Mouse (Mus musculus): Measurements from ENCODE around the gene Rps27rt. TPM values are rescaled to one million over a fixed set of nuclear protein-coding genes. Genes with fewer than 3 reads are reported as not detected.
"Not testable (repeated sequence)": the region's sequence is repeated elsewhere in the genome, so short reads cannot be mapped to it uniquely, and the experiment has no call there.

Rps27rt gene
- 10 to 100 TPM; 19.7 to 23.9 TPM for total RNA-seq (2021)

DNA sequence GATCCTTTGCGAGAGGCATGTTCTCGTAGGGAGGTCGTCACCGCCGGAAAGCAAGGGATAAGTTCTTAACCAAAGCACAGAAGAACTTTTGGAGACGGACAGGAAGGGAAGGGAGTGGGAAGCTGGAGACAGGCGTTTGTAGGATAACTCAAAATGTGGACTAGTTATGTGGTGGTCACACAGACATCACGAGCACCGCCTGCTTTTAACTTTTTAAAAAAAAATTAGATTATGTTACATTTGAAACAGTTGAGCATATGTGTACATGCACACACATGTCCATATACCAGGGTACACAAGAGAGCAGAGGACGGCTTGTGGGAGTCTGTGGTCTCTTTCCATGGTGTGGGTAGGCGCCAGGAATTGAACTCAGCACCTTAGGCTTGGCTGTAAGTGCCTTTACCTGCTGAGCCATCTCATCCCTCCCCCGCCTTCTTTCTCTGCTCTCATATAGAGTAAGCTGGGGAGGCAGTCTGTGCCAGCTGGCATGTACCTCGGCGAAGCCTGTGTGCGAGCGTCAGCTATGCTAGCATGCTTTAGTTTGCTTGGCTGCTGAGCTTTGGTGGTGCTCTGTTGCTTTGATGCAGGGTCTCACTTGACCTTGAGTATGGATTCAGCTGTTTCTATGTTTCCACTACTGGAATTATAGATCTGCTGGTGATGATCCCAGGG lies at the start of gene Rps27rt:
Gene Rps27rt, minus strand, starts transcription at position 51 of the 672 bp plus-strand sequence.
- intact Hi-C loops (cut with DNase I): no loop called here
- DNase-seq: no peak

DNA sequence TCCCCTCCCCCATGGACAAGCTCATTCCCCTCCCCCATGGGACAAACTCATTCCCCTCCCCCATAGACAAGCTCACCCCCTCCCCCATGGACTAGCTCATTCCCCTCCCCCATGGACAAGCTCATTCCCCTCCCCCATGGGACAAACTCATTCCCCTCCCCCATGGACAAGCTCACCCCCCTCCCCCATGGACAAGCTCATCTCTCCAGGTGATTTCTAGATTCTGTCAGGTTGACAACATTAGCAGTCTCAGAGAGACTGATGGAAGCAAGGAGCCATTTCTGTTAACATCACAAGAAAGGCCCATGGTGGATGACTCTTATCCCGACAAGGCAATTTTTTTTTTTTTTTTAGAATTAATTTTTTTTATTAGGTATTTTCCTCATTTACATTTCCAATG lies 48.5 kb upstream of the Rps27rt start:
- intact Hi-C loops (cut with DNase I); DNase-seq: not testable (repeated sequence)

DNA sequence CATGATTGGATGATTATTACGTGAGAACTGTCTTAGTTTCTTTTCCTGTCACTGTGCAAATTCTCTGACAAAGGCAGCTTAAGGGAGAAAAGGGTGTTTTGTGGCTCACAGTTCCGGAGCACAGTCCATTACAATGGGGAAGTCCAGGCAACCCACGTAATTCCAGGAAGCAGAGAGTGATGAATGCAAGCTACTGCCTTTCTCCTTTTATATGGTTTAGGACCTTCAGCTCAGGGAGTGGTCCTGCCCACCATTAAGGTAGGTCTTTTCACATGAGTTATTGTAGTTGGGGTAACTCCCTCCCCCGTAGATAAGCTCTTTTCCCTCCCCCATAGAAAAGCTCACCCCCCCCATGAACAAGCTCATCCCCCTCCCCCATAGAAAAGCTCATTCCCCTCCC lies 48.0 kb upstream of the Rps27rt start:
- no peak for DNase-seq
- intact Hi-C loops (cut with DNase I): no loop called here

DNA sequence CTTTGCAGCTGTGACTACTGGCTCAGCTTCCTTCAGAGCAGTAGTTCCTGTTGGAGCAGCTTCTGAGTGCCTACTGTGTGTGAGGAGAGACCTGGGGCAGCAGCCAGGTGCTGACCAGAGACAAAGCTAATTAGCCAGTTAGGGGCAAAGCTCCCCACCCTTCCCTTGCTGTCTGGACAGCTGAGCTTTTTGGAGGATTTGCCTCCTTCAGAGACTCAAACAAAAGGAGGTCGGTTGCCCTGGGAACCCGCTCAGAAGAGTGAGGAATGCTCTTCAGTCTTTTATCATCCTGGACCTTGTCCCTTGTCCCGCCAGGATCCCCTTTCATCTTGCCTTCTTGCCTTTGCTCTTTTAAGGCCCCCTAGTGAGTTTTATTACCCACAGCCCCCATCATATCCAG lies 46.8 kb upstream of the Rps27rt start:
- intact Hi-C loops (cut with DNase I): no loop called here
- DNase-seq: no peak

DNA sequence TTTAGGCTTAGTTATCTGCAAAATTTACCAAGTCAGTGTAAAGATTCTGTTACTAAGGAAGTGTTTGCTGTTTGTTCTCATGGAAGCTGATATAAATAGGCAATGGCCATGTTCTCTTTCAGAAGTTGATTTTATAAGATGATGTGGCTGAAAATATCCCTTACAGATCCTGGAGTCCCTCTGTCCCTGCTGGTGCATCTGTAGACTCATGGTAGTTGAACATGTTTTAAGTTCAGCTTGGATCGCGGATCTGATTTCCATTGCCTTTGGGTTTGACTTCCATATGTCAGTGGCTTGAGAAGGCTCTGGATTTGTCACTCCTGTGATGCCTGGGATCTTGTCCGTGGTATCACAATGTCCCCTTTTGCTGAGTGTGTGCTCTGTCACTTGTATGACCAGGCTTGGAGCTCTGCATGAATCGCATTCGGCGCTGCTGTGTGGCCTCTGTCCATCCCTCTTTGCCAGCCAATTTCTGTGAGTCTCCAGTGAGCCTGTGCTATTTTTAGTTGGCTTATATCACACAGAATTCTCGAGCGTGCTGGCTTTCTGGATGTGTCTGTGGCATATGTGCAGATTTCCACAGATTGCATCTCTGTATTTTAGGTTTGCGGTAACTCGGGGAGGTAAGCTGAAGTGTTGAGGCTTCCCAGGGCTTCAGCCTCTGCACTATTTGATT lies 41.3 kb upstream of the Rps27rt start:
- peak; percentile 14 to 19 for DNase-seq
- intact Hi-C loops (cut with DNase I): no loop called here

DNA sequence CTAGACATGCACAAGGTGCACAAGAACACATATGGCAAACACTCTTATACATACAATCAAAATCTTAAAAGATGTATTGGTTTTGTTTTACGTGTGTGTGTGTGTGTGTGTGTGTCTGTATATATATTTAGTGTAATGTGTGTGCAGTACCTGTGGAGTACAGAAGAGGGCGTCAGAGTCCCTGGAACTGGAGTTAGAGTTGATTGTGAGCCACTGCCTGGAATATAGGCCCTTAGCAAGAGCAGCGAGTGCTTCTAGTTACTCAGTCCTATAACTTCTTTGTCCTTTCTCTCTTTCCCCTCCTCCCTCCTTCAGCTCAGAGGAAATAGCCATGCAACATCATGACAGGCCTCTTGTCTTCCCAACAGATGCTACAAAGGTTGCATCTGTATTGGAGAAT lies 40.6 kb upstream of the Rps27rt start:
- intact Hi-C loops (cut with DNase I): no loop called here
- no peak for DNase-seq

DNA sequence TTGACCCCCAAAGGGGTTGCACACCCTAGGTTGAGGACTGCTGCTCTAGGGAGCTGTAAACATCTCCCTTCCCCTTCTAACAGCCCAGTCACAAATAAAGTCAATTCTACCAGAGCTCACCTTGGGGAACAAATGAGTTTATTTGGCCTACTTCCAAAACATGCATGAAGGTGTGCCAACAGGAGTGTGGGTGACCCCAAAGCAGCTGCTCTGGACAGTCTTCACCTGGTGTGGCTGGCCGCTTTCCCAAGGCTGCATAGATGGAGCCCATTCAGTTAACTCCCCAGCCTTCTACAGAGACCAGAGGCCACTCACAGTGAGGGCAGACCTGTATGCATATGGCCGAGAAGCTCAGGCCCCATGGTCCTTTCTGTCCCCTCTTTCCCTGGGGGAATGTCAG lies 38.9 kb upstream of the Rps27rt start:
- intact Hi-C loops (cut with DNase I): no loop called here
- DNase-seq: no peak

DNA sequence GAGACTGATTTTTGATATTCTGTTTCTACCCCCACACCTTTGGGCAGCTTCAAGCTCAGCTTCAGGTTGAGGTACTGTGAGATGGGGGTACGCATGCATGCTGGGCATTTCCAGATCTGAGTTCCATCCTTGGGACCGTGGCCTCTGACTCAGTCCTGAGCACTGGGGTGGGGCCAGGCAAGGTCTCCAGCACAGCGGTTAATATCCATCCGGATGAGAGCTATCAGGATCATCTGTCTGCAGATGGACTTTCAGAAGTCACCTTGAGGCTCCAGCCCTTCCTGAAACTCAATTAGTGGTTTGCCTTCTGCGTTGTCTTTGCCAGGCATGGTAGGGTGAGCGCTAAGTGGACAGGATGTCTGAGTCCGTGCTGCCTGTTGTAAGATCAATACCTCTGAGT lies 37.6 kb upstream of the Rps27rt start:
- intact Hi-C loops (cut with DNase I): no loop called here
- no peak for DNase-seq

DNA sequence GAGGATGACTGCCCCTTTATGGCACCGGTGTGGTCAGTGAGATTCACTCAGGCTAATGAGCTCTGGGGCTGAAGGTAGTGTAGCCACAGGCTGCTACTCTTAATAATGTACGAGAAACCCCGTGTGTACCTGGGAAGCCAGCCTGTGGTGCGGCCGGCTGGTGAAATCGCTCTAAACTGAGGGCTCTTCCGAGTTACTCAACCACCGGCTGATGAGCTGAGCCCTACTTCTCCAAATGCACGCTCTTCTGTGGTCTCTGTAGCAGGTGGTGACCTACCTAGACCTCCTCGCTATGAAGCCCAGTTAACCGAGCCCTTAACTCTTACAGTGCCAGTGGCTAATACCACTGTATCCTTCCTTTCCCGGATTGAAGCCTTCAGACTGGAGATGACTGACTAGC lies 29.8 kb upstream of the Rps27rt start:
- intact Hi-C loops (cut with DNase I): no loop called here
- no peak for DNase-seq

DNA sequence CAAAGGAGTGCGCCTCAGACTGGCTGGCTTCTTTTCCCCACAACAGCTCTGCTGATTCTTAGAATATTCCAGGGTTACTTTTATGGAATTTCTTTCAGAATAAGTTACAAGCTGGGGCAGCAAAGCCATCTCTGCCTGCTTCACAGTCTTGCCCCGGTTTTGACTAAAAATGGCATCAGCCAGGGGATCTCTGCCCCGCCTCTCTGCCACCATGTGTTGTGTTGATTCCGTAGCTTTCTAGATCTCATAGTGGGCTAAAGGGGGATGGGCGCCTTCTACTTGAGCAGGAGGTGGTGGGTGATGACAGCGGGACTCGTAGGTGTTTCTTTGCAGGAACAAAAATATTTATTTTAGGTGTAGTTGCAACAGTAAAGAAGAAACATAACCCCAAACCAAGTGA lies 25.7 kb upstream of the Rps27rt start:
- no peak for DNase-seq
- intact Hi-C loops (cut with DNase I): no loop called here

DNA sequence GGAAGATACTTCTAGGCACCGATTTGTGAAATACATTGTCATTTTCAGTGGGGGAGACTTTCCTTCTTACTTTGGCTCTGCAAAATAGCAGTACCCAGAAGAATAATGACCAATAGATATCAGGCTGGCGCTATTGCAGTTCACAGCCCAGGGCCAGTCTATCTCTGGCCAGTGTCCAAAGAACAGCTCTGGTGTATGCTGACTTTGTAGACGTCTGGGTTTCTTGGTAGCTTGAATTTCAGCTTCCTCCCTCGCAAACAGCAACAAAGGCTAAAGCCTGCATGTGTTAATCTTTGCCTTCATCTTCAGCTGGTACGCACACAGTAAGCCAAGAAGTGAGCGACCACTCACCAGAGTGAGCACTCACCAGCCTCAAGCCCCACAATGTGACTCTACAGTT lies 25.2 kb upstream of the Rps27rt start:
- no peak for DNase-seq
- intact Hi-C loops (cut with DNase I): no loop called here

DNA sequence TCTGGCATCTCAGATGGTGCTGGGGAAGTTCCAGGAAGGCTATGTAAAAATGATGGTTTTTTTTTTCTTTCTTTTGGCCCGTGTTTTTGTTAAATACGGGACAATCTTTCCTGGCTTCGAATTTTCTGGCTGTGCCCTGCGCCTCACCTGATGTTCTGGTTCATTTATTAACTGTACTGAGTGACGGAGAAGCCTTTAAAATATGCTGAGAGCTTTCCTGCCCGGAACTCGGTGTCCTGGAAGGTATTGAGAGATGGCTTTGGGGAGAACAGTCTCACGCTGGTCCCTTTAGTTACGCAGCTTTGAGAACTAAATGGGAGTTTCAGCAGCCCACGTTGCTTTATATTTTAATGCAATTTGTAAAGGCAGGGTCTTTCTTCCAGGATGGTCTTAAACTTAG lies 22.9 kb upstream of the Rps27rt start:
- intact Hi-C loops (cut with DNase I): no loop called here
- no peak for DNase-seq

DNA sequence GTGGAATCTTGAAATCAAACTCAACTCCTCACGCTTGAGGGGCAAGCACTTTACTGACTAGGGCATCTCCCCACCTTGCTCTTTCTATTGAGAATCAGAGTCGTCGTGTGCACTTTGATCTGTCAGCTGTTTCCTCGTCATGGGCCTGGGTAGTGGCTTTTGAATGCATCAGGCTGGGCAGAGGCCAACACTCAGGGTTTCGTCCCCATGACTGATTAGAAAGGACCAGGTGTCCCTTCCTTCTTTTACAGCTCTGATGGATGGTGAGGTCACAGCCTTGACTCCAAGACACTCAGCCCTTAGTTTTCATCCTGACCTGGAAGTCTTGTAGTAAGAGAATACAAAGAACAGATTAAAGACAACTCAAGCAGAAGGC lies 17.2 kb upstream of the Rps27rt start:
- intact Hi-C loops (cut with DNase I): no loop called here

DNA sequence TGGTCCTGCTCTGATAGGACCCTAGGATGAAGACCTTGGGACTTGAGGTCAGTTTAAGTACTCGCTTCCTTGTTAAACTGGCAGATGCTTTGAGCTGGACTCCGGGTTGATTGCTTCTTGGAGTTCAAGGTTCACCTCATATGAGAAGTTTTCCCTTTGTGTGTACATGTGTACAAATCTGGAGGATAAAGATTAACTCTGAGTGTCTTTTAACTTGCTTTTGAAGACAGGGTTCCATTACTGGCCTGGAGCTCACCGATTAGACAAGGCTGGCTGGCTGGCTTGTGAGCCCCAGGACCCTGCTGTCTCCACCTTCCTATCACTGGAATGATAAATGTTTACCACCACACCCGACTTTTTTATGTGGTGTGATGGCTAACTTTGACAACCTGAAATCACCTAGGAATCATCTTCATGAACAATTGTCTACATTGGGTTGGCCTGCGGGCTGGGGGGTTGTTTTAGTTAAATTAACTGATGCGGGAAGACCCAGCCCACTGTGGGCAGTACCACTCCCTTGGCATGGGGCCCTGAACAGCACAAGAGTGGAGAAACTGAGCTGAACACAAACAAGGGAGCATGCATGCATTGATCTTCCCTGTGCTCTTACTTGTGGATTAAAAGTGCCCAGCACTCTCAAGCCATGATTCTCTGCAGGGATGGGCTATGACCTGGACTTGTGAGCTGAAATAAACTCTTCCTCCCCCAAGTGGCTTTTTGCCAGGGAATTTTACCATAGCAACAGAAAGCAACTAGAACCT lies 16.7 kb upstream of the Rps27rt start:
- intact Hi-C loops (cut with DNase I): no loop called here

More for the DNA sequence above, 17.2 kb upstream of the Rps27rt start:
- no peak for DNase-seq

DNA sequence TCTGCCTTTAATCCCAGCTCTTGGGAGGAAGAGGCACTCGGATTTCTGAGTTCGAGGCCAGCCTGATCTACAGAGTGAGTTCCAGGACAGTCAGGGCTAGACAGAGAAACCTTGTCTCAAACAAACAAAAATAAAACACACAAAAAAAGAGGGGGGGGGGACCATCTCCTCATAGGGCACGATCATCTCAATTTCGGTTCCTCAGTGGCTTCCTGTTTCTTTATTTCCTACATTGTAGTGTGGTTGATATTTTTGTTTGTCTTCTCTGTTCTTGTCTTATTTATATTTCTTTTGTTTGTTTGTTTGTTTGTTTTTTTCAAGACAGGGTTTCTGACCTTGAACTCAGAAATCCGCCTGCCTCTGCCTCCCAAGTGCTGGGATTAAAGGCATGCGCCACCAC lies 13.9 kb upstream of the Rps27rt start:
- intact Hi-C loops (cut with DNase I): no loop called here
- DNase-seq: no peak

More for the DNA sequence above, 16.7 kb upstream of the Rps27rt start:
- DNase-seq: no peak

DNA sequence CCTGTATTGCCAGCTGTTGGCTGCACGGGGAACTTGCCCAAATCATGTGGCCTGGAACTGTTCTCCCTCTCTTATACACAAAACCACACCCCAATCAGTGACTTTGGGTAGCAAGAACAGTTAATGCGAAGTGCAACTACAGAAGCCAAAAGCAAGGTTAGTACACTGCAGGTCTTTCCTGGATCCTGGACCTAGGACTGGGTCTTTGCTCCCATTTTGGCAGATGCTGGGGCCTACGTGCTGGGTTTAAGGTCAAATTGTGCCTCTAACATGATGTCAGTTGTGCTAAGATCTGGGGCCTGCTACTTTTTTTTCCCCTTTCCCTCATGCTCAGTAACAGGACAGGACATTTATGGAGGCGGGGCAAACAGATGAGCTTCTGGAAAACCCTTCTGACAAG lies 13.2 kb upstream of the Rps27rt start:
- DNase-seq: no peak
- intact Hi-C loops (cut with DNase I): no loop called here

DNA sequence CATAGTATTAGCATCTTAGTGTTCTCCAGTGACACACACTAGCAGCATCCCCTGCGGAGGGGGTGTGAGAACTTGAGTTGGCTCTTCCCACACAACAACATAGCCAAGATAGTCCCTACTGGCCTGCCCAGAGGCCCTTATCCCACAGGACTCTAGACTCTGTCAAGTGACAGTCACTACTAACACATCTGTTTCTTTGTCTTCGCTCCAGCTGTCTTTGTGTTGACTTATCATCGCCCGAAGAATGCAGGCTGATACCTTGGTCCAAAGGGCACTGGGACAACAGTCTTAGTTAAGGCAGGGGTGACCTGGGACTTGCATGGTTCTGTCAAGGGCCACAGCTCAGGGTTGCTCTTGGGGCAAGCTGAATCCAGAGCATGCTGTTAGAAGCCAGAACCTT lies 12.7 kb upstream of the Rps27rt start:
- intact Hi-C loops (cut with DNase I): no loop called here
- no peak for DNase-seq

DNA sequence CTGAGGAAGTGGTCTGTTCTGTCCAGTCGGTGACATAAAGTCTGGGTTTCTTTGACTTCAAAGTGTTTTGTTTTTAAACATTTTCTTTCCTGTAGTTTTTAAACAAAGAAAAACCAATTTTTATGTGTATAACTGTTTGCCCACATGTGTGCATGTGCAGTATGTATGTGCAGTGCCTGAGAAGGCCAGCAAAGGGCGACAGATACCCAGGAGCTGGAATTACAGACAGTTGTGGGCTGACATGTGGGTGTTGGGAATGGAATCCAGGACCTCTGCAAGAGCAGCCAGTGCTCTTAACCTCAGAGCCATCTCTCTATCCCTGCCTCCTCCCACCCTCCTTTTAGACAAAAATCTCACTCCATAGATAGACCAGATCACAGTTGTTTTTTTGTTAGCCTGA lies 10.0 kb upstream of the Rps27rt start:
- intact Hi-C loops (cut with DNase I): no loop called here
- no peak for DNase-seq

DNA sequence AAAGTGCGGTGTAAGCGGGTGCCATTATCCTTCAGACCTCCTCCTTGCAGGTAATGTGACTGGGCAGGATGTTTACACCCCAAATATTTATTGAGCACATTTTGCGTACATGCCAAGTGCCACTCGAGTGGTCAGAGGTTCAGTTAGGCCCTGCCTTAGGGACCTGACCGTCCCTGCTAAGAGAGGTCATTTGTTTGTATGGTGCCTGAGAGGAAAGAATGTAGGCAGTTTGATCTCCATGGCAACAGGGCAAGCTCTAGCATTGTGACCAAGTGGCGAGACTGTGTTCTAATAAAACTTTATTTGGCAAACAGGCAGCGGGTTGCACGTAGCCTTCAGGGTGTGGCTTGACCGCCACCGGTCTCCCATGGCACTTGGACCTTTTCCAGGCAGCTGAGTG lies 7.9 kb upstream of the Rps27rt start:
- intact Hi-C loops (cut with DNase I): no loop called here
- no peak for DNase-seq

DNA sequence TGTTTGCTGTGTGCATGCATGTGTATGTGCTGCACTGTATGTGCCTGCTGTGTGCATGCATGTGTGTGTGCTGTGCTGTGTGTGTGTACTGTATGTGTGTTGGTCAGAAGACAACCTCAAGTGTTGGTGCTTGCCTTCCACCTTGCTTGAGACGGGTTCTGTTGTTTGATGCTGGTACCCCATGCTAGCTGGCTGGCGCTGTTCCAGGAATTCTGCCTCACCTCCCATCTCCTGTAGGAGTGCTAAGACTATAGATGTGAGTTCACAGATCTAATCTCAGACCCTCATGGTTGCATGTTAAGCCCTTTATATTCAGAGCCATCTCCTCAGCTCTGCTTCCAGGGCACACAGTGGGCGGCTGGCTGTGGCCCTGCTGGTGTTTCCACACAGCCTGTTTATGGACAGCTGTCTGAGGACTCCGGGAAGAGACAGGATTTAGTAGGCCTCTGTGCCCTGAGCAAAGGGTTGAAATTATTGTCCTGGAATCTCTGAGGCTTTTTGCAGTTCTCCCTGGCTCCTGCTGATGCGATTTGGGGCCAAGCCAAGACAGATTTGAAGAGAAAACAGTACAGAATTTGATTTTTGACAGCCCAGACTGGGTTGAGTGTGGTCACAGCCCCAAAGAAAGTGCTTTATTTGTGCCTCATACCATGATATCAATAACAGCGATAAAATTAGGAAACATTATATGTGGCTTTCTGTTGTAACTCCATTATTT lies 6.2 kb upstream of the Rps27rt start:
- DNase-seq: no peak
- intact Hi-C loops (cut with DNase I): no loop called here

DNA sequence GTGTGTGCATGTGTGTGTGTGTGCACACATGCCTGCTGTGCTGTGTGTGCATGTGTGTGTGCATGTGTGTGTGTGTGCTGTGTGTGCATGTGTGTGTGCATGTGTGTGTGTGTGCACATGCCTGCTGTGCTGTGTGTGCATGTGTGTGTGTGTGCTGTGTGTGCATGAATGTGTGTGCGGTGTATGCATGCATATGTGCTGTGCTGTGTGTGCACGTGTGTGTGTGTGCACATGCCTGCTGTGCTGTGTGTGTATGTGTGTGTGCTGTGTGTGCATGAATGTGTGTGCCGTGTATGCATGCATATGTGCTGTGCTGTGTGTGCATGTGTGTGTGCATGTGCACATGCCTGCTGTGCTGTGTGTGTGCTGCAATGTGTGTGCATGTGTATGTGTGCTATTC lies 5.5 kb upstream of the Rps27rt start:
- DNase-seq: no peak
- intact Hi-C loops (cut with DNase I): no loop called here
